Mouse (Mus musculus): ENCODE results near the gene Cep68.
A peak's percentile ranks its signal among the peaks of the same experiment; 100 is the strongest.

Cep68 gene

GRCm38 (mm10) chr11:20249296-20250110, at the start of gene Cep68:
Gene Cep68 (minus strand): TSS chr11:20249429.
- DNase-seq (ENCODE audit: low read depth), result peak; percentile 91

DNA sequence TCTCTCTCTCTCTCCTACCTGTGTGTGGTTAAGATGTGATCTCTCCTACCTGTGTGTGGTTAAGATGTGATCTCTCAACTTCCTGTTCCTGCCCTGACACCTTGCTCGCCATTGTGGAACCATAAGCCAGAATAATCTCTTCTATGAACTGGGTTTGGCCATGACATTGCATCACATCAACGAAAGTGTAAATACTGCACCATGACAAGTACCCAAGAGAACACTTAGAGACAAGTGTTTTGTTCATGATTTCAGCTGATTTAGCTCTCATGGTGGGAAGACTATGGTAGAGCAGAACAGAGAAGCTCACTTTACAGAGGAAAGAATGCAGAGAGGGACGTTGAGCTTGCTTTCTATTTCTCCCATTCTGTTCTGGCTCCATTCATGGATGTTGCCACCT, 35.2 kb upstream of the Cep68 start:
- no peak for DNase-seq (ENCODE audit: low read depth)

GRCm38 (mm10) chr11:20282601-20283219, 33.5 kb upstream of the Cep68 start:
- no peak for DNase-seq (ENCODE audit: low read depth)

- DNase-seq (ENCODE audit: low read depth), result no peak
Measured at GRCm38 (mm10) chr11:20280982-20281381, 31.8 kb upstream of the Cep68 start.

DNA sequence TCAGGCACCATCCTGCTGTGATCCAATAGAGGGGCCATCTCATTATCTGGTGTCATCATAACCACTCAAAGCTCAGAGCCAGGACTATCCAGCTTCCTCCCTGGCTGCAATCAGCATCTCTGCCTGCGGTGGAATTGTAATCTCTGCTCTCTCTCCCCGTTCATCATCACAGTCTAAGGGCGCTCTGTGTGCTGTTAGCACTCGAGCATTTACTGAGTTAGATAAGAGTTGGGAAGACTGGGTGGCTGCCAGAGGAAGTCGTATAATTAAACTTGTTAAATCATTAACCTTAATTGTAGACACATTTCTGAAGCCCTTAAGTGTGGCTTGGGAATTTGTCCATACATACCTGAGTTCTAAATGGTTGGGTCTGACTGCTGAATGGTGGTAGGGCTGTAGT, 29.5 kb upstream of the Cep68 start:
- no peak for DNase-seq (ENCODE audit: low read depth)

- no peak for DNase-seq (ENCODE audit: low read depth)
Measured at GRCm38 (mm10) chr11:20277106-20277505, 27.9 kb upstream of the Cep68 start.

- no peak for DNase-seq (ENCODE audit: low read depth)
Measured at GRCm38 (mm10) chr11:20275974-20276373, 26.7 kb upstream of the Cep68 start.

DNA sequence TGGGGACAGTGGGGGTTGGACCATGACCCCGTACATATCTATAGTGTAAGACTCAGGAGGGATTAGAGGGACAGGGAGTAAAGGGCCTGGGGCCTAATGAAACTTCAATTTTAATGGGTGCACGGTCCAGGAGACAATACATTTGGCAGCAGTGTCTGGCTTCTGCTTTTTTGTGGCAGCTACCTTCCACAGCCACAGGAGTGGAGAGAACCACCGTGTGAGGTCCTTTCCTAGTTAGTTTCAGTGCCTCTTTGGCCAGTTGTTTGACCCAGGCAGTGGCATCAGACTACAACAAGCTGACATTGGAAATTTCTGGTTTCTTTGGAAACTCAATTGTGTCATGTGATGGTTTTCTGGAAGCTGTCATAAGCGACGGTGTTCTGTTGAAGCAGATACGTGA, 20.7 kb upstream of the Cep68 start:
- no peak for DNase-seq (ENCODE audit: low read depth)

GRCm38 (mm10) chr11:20262628-20263380, 13.6 kb upstream of the Cep68 start:
- no peak for DNase-seq (ENCODE audit: low read depth)

GRCm38 (mm10) chr11:20254791-20255190, 5.6 kb upstream of the Cep68 start:
- DNase-seq (ENCODE audit: low read depth), result no peak

DNA sequence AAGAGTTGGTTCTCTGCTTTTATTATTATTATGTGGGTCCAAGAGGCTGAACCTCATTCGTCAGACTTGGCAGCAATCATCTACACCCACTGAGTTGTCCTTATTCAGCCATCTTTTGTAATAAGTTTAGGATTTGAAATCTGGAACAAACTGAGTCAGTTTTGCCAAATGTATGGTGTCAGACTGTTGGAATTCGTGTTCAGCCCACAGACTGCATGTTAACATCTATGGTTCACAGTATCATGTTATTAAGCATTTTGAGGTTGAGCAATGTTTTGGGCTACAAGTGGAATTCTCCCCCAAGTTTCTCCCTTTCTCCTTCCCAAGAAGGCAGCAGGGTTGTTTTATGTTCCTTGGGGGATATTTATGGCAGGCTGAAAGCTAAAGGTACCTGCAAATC, 3.9 kb upstream of the Cep68 start:
- DNase-seq (ENCODE audit: low read depth), result peak; percentile 64

DNA sequence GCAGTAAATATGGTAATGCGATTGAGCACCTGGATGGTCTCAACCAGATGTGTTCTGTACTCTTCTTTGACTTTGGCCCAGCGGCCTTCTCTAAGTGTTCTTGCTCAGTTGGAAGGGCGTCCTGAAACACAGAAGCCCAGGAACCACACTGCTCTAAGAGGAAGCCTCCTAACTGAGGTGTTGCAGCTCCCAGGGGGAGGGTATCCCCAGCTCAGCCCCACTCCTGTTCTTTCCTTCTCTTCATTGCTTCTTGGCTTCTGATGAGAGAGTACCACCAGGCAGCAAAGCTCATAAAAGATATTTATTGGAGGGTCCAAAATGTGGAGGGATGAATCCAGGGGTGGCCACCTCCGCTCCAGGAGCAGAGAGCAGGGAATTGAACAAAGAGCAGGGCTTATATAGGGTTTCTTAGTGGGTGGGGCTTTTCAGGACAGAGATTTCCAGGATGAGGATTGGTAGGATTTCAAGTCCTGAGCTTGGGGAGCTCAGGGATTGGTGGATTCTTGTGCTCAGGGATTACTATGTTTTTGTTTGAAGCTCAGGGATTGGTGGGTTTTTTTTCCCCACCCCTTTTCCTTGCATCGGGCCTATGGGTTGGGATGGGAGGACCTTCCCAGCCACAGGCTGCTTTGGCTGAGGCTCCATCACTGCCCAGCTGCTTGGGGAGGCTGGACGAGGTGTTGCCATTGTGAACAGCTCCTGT, 1.4 kb upstream of the Cep68 start:
- no peak for DNase-seq (ENCODE audit: low read depth)

- DNase-seq (ENCODE audit: low read depth), result no peak
Measured at GRCm38 (mm10) chr11:20248840-20249239, 389 bp downstream of the Cep68 start.

- no peak for DNase-seq (ENCODE audit: low read depth)
Measured at GRCm38 (mm10) chr11:20248277-20248676, 952 bp downstream of the Cep68 start.

DNA sequence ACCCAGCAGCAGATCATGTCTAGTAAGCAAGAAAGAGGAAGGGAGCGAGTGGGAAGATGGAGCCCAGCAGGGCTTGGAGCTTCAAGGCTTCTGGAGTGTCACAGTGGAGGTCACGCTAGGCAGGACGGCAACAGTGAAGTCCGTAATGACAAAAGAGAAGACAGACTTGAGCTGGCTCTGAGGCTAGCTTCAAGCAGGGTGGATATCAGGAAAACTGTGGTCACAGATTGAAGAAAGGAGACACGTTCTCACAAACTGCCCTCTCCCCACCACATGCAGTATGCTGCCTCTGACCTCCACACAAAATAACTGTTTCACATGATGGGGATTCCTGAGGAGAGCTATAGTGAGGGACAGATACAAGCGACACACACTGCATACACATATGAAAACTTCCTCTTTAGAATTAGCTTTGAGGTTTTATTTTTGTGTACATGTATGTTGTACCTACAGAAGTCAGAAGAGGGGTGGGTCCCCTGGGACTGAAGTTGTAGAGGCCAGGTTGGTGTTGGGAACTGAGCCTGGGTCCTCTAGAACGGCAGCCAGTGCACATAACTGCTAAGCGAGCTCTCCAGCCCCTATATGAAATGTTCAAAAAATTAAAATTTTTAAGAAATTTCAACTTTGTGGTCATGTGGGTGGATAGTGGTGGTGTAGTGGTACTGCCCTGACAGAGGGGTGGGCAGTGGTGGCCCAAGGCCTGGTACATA, 1.9 kb downstream of the Cep68 start:
- no peak for DNase-seq (ENCODE audit: low read depth)

DNA sequence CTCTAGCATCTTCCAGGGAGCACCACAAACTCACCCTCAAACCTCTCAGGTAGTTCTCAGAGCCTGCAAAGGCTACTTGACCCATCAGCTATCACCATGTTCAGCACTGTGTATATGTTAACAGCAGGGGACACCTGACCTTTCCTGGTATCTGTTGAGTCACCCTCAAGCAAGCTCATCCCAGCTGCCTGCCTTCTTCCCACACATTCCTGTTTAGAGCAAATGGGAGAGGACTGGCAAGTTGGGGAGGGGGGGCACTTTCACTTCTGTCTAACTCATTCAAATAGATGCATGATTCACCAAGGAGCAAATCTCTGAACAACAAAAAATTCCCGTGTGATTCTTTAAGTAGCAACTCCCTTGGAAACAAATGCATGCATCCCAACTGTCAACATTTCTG, 2.6 kb downstream of the Cep68 start:
- DNase-seq (ENCODE audit: low read depth), result no peak

GRCm38 (mm10) chr11:20245316-20245715, 3.9 kb downstream of the Cep68 start:
- DNase-seq (ENCODE audit: low read depth), result no peak

GRCm38 (mm10) chr11:20244336-20245290, 4.6 kb downstream of the Cep68 start:
- DNase-seq (ENCODE audit: low read depth), result no peak

DNA sequence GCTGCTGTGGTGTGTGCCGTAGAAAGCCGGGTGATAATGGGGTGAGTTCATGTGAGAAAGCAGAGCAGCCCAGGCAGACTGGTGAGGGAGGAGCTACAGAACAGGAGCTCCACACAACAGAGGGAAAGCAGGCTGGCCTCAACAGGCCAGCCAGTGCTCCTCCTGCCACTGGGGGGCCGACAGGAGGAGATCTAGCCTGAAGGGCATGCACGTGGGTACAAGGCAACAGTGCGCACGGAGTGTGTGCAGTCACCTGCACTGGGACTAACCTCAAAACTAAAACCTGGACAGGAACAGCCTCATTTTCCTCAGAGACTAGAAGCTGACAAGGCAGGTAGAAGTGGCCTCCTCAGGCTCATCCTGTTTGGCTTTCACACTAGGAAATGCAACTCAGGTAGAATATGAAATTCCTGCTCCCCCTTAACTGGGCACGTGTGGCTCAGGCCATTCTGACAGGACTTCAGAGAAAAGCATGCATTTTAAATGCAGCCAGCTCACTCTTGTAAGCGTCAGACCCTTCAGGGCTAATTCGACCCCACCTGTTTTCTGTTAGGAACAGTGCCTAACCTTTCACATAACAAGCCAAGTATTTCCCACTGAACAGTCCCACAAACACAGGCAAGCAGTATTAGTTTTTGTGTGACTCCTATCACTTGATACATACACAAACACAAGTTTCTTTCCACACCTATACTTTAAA, 5.9 kb downstream of the Cep68 start:
- DNase-seq (ENCODE audit: low read depth), result no peak

All from fibroblast of lung, adult 2 months (primary cell).